14 mouse cellular contexts compared by ENCODE assay signal in the genomic region with DNA sequence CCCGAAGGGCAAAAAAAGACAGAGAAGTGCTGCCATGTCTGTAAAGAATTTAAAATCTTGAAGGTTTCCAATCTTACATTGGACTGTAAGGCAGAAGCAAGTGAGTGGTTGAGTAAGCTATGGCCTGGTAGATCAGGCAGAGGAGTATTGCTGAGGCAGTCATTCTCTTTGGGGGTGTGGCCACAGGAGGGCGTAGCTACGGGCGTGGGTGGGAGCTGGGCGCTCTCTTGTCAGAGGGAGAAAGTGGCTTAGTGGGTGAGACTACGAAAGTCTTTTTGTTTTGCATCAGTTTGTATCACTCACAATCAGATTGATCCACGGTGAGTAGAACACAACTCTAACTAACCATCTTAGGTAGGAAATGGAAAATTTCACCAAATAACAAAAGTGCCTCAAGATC.
DNase-seq lines count a peak whose midpoint lies in the region; ATAC-seq and TF ChIP-seq lines count a peak whose summit lies in the region.
"Had no signal": no experiment of that assay in that cellular context is flagged by ENCODE, and none has a peak within 500 bp of the region (broad histone marks: within the 10 kb centered on the region; RNA-seq: fewer than 3 reads in every experiment).

No protein-coding gene starts in this region.

- H3K9ac ChIP-seq in midbrain, embryonic 11.5 days (ENCODE audit: low read length) = no peak overlapping the region
- no peak overlapping the region for H3K9ac ChIP-seq in midbrain, embryonic 13.5 days (replicated peaks)
- H3K9ac ChIP-seq in liver, embryonic 14.5 days (replicated peaks) = no peak overlapping the region
- H3K9ac ChIP-seq: heart, embryonic 12.5 days; hindbrain, embryonic 14.5 days had no signal

- no peak for ATAC-seq in midbrain, embryonic 11.5 days (ENCODE audit: low FRiP score)
- no peak for ATAC-seq in midbrain, embryonic 13.5 days
- ATAC-seq in liver, embryonic 14.5 days (ENCODE audit: insufficient read depth) = peak; percentile 64

- H3K9me3 ChIP-seq in midbrain, embryonic 11.5 days (ENCODE audit: control insufficient read depth, low read length) = no peaks in the 10 kb centered on the region
- H3K9me3 ChIP-seq in midbrain, embryonic 13.5 days = no peaks in the 10 kb centered on the region
- H3K9me3 ChIP-seq in liver, embryonic 14.5 days (ENCODE audit: control insufficient read depth, low read length) = no peaks in the 10 kb centered on the region
- H3K9me3 ChIP-seq in midbrain, embryonic 10.5 days (replicated peaks) = no peaks in the 10 kb centered on the region
- H3K9me3 ChIP-seq: embryonic facial prominence, embryonic 10.5 days; heart, embryonic 12.5 days had no signal

- H3K36me3 ChIP-seq in midbrain, embryonic 11.5 days (ENCODE audit: control insufficient read depth, insufficient read depth, low read length) = no peaks in the 10 kb centered on the region
- H3K36me3 ChIP-seq in midbrain, embryonic 13.5 days = no peaks in the 10 kb centered on the region
- no peaks in the 10 kb centered on the region for H3K36me3 ChIP-seq in liver, embryonic 14.5 days (replicated peaks; ENCODE audit: control insufficient read depth, insufficient read depth, low read depth)
- no peaks in the 10 kb centered on the region for H3K36me3 ChIP-seq in midbrain, embryonic 10.5 days
- H3K36me3 ChIP-seq: embryonic facial prominence, embryonic 10.5 days; heart, embryonic 12.5 days had no signal

- 87% methylated on average over 7 of the region's 7 CpGs for WGBS in midbrain, embryonic 11.5 days
- 91% methylated on average over 7 of the region's 7 CpGs for WGBS in midbrain, embryonic 13.5 days
- 29% methylated on average over 7 of the region's 7 CpGs for WGBS in liver, embryonic 14.5 days (ENCODE audit: insufficient replicate concordance)
- 87% methylated on average over 7 of the region's 7 CpGs for WGBS in midbrain, embryonic 10.5 days

- H3K4me1 ChIP-seq in midbrain, embryonic 11.5 days (ENCODE audit: control insufficient read depth, insufficient read depth, low read length) = no peaks in the 10 kb centered on the region
- peaks cover 8% of the 10 kb centered on the region; the same call in 1 of the 2 replicates for H3K4me1 ChIP-seq in midbrain, embryonic 13.5 days (replicated peaks)
- peaks cover 18 to 55% of the 10 kb centered on the region in 2 experiments for H3K4me1 ChIP-seq in liver, embryonic 14.5 days (replicated peaks; ENCODE audit: control insufficient read depth in 2 of 2, insufficient read depth in 2 of 2, low read length in 1 of 2)
- peaks cover 12% of the 10 kb centered on the region for H3K4me1 ChIP-seq in midbrain, embryonic 10.5 days

- no peak overlapping the region for H3K4me2 ChIP-seq in midbrain, embryonic 11.5 days
- H3K4me2 ChIP-seq in midbrain, embryonic 13.5 days (replicated peaks) = no peak overlapping the region
- H3K4me2 ChIP-seq in liver, embryonic 14.5 days (ENCODE audit: low read depth) = peak overlapping the region; percentile 23; the same call in 1 of the 2 replicates
- H3K4me2 ChIP-seq: heart, embryonic 12.5 days; hindbrain, embryonic 14.5 days had no signal

- H3K27me3 ChIP-seq in midbrain, embryonic 11.5 days (ENCODE audit: control insufficient read depth, insufficient read depth, low read length) = no peaks in the 10 kb centered on the region
- H3K27me3 ChIP-seq in midbrain, embryonic 13.5 days = no peaks in the 10 kb centered on the region
- no peaks in the 10 kb centered on the region for H3K27me3 ChIP-seq in liver, embryonic 14.5 days (ENCODE audit: control insufficient read depth, insufficient read depth, low read length)
- no peaks in the 10 kb centered on the region for H3K27me3 ChIP-seq in midbrain, embryonic 10.5 days (ENCODE audit: low read depth, poor library complexity, severe bottlenecking)
- H3K27me3 ChIP-seq: heart, embryonic 12.5 days had no signal

- TF ChIP-seq EP300 in liver, embryonic 14.5 days (IDR thresholded peaks at IDR 0.05; ENCODE audit: low read depth) = no peak

- TF ChIP-seq CTCF in liver, embryonic 14.5 days (IDR thresholded peaks at IDR 0.05; ENCODE audit: low read depth) = peak; percentile 65

- DNase-seq in midbrain, embryonic 11.5 days (ENCODE audit: low spot score, missing footprints) = peak; percentile 37
- peak; percentile 46 to 51 (median 46) for DNase-seq in liver, embryonic 14.5 days (ENCODE audit: low read depth in 3 of 3, low spot score in 3 of 3)
- DNase-seq in spleen, postnatal 14 days (ENCODE audit: low spot score in 2 of 2) = peak; percentile 57 to 61
- DNase-seq in cerebellum, adult 9-11 months = no peak
- no peak for DNase-seq in right cerebral cortex, postnatal 25 days
- no peak for DNase-seq in left cerebral cortex, adult 9 months (ENCODE audit: low spot score in 2 of 2)
- DNase-seq in midbrain, embryonic 10.5 days (ENCODE audit: low spot score) = no peak
- DNase-seq: kidney, postnatal 10 days; right cerebral cortex, adult 18-20 months had no signal

- H3K4me3 ChIP-seq in midbrain, embryonic 11.5 days (ENCODE audit: low read depth, low read length) = no peak overlapping the region
- no peak overlapping the region for H3K4me3 ChIP-seq in midbrain, embryonic 13.5 days (replicated peaks)
- no peak overlapping the region for H3K4me3 ChIP-seq in liver, embryonic 14.5 days (ENCODE audit: insufficient read depth in 1 of 2, low read depth in 2 of 2, low read length in 2 of 2)
- no peak overlapping the region for H3K4me3 ChIP-seq in midbrain, embryonic 10.5 days
- H3K4me3 ChIP-seq: embryonic facial prominence, embryonic 10.5 days; heart, embryonic 12.5 days had no signal

- no peak overlapping the region for H3K27ac ChIP-seq in midbrain, embryonic 11.5 days (ENCODE audit: low read depth, low read length)
- no peak overlapping the region for H3K27ac ChIP-seq in midbrain, embryonic 13.5 days
- no peak overlapping the region for H3K27ac ChIP-seq in liver, embryonic 14.5 days
- H3K27ac ChIP-seq in midbrain, embryonic 10.5 days (replicated peaks) = no peak overlapping the region
- H3K27ac ChIP-seq: embryonic facial prominence, embryonic 10.5 days; hindbrain, embryonic 14.5 days; macrophage had no signal

Comparison
In these comparisons a context has a peak if more than half of its experiments do, and no peak if none do; other contexts are left out.
1. DNase-seq: peak in midbrain, embryonic 11.5 days (single experiment), liver, embryonic 14.5 days (3 of 3) and spleen, postnatal 14 days (2 of 2); none in cerebellum, adult 9-11 months (single experiment), right cerebral cortex, postnatal 25 days (single experiment), left cerebral cortex, adult 9 months (0 of 2) and midbrain, embryonic 10.5 days (single experiment).